Mouse (Mus musculus) liver, adult 2 months (tissue): ENCODE data around the gene Jun.

Experiments used
- CTCF ChIP-seq: fragments of 200-500 bp; IDR thresholded peaks from 2 replicates; pipeline ENCODE4 v1.5.1; 2011; ENCODE audit warnings: low read depth, low read length, control low read depth
- POLR2A ChIP-seq: fragments of 200-500 bp; IDR thresholded peaks from 2 replicates; pipeline ENCODE4 v1.6.1; 2011; ENCODE audit warnings: low read length, control low read depth; ENCODE audit not compliant: insufficient read depth; ENCODE audit errors: extremely low read depth

- TF ChIP-seq POLR2A (no peak), CTCF (no peak)
Measured at GRCm38 (mm10) chr4:95055276-95055675, 3.3 kb upstream of the Jun start.
